Mouse (Mus musculus): ENCODE measurements around the gene Cela2a. TPM values are rescaled to one million over a fixed set of nuclear protein-coding genes. Genes with fewer than 3 reads are reported as not detected.

The Cela2a gene
- total and polyA plus RNA-seq, 3 experiments, result not detected

GRCm38 (mm10) chr4:141816776-141817655, 8.9 kb downstream of the Cela2a start:
- Histone ChIP-seq H3K4me1 (ENCODE audit: insufficient read depth, low read depth, low read length) (no peaks in the 10 kb centered on the region; the same call in 1 of the 2 replicates), H3K27me3 (ENCODE audit: insufficient read depth, low read length) (peaks cover 6% of the 10 kb centered on the region; the same call in 1 of the 2 replicates), H3K9me3 (replicated peaks) (no peaks in the 10 kb centered on the region), H3K4me3 (ENCODE audit: low read depth, low read length) (no peak overlapping the region), H3K36me3 (replicated peaks) (peaks cover 44% of the 10 kb centered on the region)
- DNase-seq (ENCODE audit: low spot score) (no peak), ATAC-seq (ENCODE audit: extremely low read depth, insufficient number of reproducible peaks, low FRiP score, poor library complexity, severe bottlenecking) (no peak)
- TF ChIP-seq GATA2 (IDR thresholded peaks at IDR 0.05; ENCODE audit: borderline replicate concordance, low read depth, low read length), result no peak
- TF ChIP-seq GATA1 (IDR thresholded peaks at IDR 0.05; ENCODE audit: borderline replicate concordance, low read length), result no peak

GRCm38 (mm10) chr4:141816267-141816666, 9.7 kb downstream of the Cela2a start:
- H3K36me3 ChIP-seq (replicated peaks), result peaks cover 51% of the 10 kb centered on the region

GRCm38 (mm10) chr4:141811375-141811774, 14.6 kb downstream of the Cela2a start:
- DNase-seq (ENCODE audit: low spot score), result no peak
- Histone ChIP-seq H3K36me3 (replicated peaks) (peaks cover 99% of the 10 kb centered on the region), H3K27me3 (ENCODE audit: insufficient read depth, low read length) (no peaks in the 10 kb centered on the region), H3K4me3 (ENCODE audit: low read depth, low read length) (no peak overlapping the region), H3K9me3 (replicated peaks) (no peaks in the 10 kb centered on the region), H3K4me1 (ENCODE audit: insufficient read depth, low read depth, low read length) (peaks cover 2% of the 10 kb centered on the region; the same call in 1 of the 2 replicates)
- no peak for ATAC-seq (ENCODE audit: extremely low read depth, insufficient number of reproducible peaks, low FRiP score, poor library complexity, severe bottlenecking)
- TF ChIP-seq POLR2AphosphoS5 (IDR thresholded peaks at IDR 0.05; ENCODE audit: insufficient replicate concordance, low read depth, low read length) (no peak), CTCF (IDR thresholded peaks at IDR 0.05; ENCODE audit: low read depth, low read length) (no peak), GATA1 (IDR thresholded peaks at IDR 0.05; ENCODE audit: borderline replicate concordance, low read length) (no peak), TAL1 (conservative IDR thresholded peaks at IDR 0.05; ENCODE audit: low read depth, low read length) (no peak), GATA2 (IDR thresholded peaks at IDR 0.05; ENCODE audit: borderline replicate concordance, low read depth, low read length) (no peak)

More at GRCm38 (mm10) chr4:141816267-141816666, 9.7 kb downstream of the Cela2a start:
- Histone ChIP-seq H3K4me1 (ENCODE audit: insufficient read depth, low read depth, low read length) (no peaks in the 10 kb centered on the region; the same call in 1 of the 2 replicates), H3K9me3 (replicated peaks) (no peaks in the 10 kb centered on the region), H3K4me3 (ENCODE audit: low read depth, low read length) (no peak overlapping the region), H3K27me3 (ENCODE audit: insufficient read depth, low read length) (peaks cover 3% of the 10 kb centered on the region; the same call in 1 of the 2 replicates)
- no peak for ATAC-seq (ENCODE audit: extremely low read depth, insufficient number of reproducible peaks, low FRiP score, poor library complexity, severe bottlenecking)
- no peak for DNase-seq (ENCODE audit: low spot score)
- no peak for TF ChIP-seq GATA1 (IDR thresholded peaks at IDR 0.05; ENCODE audit: borderline replicate concordance, low read length)
- TF ChIP-seq TAL1 (conservative IDR thresholded peaks at IDR 0.05; ENCODE audit: low read depth, low read length), result no peak
- TF ChIP-seq GATA2 (IDR thresholded peaks at IDR 0.05; ENCODE audit: borderline replicate concordance, low read depth, low read length), result no peak
- TF ChIP-seq CTCF (IDR thresholded peaks at IDR 0.05; ENCODE audit: low read depth, low read length), result no peak
- no peak for TF ChIP-seq POLR2AphosphoS5 (IDR thresholded peaks at IDR 0.05; ENCODE audit: insufficient replicate concordance, low read depth, low read length)

- TF ChIP-seq CTCF (IDR thresholded peaks at IDR 0.05; ENCODE audit: low read depth, low read length), result no peak
- no peak for TF ChIP-seq GATA1 (IDR thresholded peaks at IDR 0.05; ENCODE audit: borderline replicate concordance, low read length)
- no peak for TF ChIP-seq GATA2 (IDR thresholded peaks at IDR 0.05; ENCODE audit: borderline replicate concordance, low read depth, low read length)
- TF ChIP-seq POLR2AphosphoS5 (IDR thresholded peaks at IDR 0.05; ENCODE audit: insufficient replicate concordance, low read depth, low read length), result no peak
- TF ChIP-seq TAL1 (conservative IDR thresholded peaks at IDR 0.05; ENCODE audit: low read depth, low read length), result no peak
- DNase-seq (ENCODE audit: low spot score), result no peak
- Histone ChIP-seq H3K4me1 (ENCODE audit: insufficient read depth, low read depth, low read length) (peaks cover 2% of the 10 kb centered on the region; the same call in 1 of the 2 replicates), H3K36me3 (replicated peaks) (peaks cover 99% of the 10 kb centered on the region), H3K4me3 (ENCODE audit: low read depth, low read length) (no peak overlapping the region), H3K27me3 (ENCODE audit: insufficient read depth, low read length) (no peaks in the 10 kb centered on the region), H3K9me3 (replicated peaks) (no peaks in the 10 kb centered on the region)
- ATAC-seq (ENCODE audit: extremely low read depth, insufficient number of reproducible peaks, low FRiP score, poor library complexity, severe bottlenecking), result no peak
These were observed 15.0 kb downstream of the Cela2a start for GRCm38 (mm10) chr4:141810975-141811374.

- H3K9me3 ChIP-seq (replicated peaks), result no peaks in the 10 kb centered on the region
- H3K36me3 ChIP-seq (replicated peaks), result peaks cover 99% of the 10 kb centered on the region
- H3K4me1 ChIP-seq (ENCODE audit: insufficient read depth, low read depth, low read length), result peaks cover 2% of the 10 kb centered on the region; the same call in 1 of the 2 replicates
- TF ChIP-seq CTCF (IDR thresholded peaks at IDR 0.05; ENCODE audit: low read depth, low read length) (peak; percentile 24; the same call in 1 of the 2 replicates), POLR2AphosphoS5 (IDR thresholded peaks at IDR 0.05; ENCODE audit: insufficient replicate concordance, low read depth, low read length) (no peak), GATA2 (IDR thresholded peaks at IDR 0.05; ENCODE audit: borderline replicate concordance, low read depth, low read length) (no peak), TAL1 (conservative IDR thresholded peaks at IDR 0.05; ENCODE audit: low read depth, low read length) (no peak), GATA1 (IDR thresholded peaks at IDR 0.05; ENCODE audit: borderline replicate concordance, low read length) (no peak)
- peak; percentile 75; the same call in 1 of the 2 replicates for ATAC-seq (ENCODE audit: extremely low read depth, insufficient number of reproducible peaks, low FRiP score, poor library complexity, severe bottlenecking)
- peak; percentile 38 for DNase-seq (ENCODE audit: low spot score)
- H3K4me3 ChIP-seq (ENCODE audit: low read depth, low read length), result no peak overlapping the region
- no peaks in the 10 kb centered on the region for H3K27me3 ChIP-seq (ENCODE audit: insufficient read depth, low read length)
These were observed 16.0 kb downstream of the Cela2a start for GRCm38 (mm10) chr4:141809850-141810464.

- ATAC-seq (ENCODE audit: extremely low read depth, insufficient number of reproducible peaks, low FRiP score, poor library complexity, severe bottlenecking), result no peak
- DNase-seq (ENCODE audit: low spot score), result no peak
- TF ChIP-seq CTCF (IDR thresholded peaks at IDR 0.05; ENCODE audit: low read depth, low read length) (no peak), TAL1 (conservative IDR thresholded peaks at IDR 0.05; ENCODE audit: low read depth, low read length) (no peak), GATA1 (IDR thresholded peaks at IDR 0.05; ENCODE audit: borderline replicate concordance, low read length) (no peak), GATA2 (IDR thresholded peaks at IDR 0.05; ENCODE audit: borderline replicate concordance, low read depth, low read length) (no peak), POLR2AphosphoS5 (IDR thresholded peaks at IDR 0.05; ENCODE audit: insufficient replicate concordance, low read depth, low read length) (no peak)
- H3K4me1 ChIP-seq (ENCODE audit: insufficient read depth, low read depth, low read length), result peaks cover 12% of the 10 kb centered on the region
- H3K9me3 ChIP-seq (replicated peaks), result no peaks in the 10 kb centered on the region
- no peak overlapping the region for H3K4me3 ChIP-seq (ENCODE audit: low read depth, low read length)
- H3K27me3 ChIP-seq (ENCODE audit: insufficient read depth, low read length), result no peaks in the 10 kb centered on the region
- H3K36me3 ChIP-seq (replicated peaks), result peaks cover 78% of the 10 kb centered on the region
These were observed 20.1 kb downstream of the Cela2a start for GRCm38 (mm10) chr4:141805886-141806285.
